23 mouse cellular contexts compared by ENCODE assay signal in genomic region chrX:93368211-93368610, GRCm38 (mm10).
DNase-seq lines count a peak whose midpoint lies in the region; ATAC-seq and TF ChIP-seq lines count a peak whose summit lies in the region.
"Had no signal": no experiment of that assay in that cellular context is flagged by ENCODE, and none has a peak within 500 bp of the region (broad histone marks: within the 10 kb centered on the region; RNA-seq: fewer than 3 reads in every experiment).

No protein-coding gene starts in this region.

- H3K4me1 ChIP-seq in bone marrow macrophage, adult 2 months (ENCODE audit: control insufficient read depth, insufficient read depth, low read length): peaks cover 8% of the 10 kb centered on the region

- ATAC-seq in granulocyte monocyte progenitor cell, adult 5-6 weeks (replicated peaks; ENCODE audit: poor library complexity, severe bottlenecking): peak; percentile 56
- ATAC-seq in megakaryocyte progenitor cell, adult 5-6 weeks (replicated peaks; ENCODE audit: poor library complexity): peak; percentile 52; the same call in 1 of the 2 replicates
- ATAC-seq: activated CD4-positive, CD25-positive, alpha-beta regulatory T cell, adult 4 months; CD4-positive, CD25-positive, alpha-beta regulatory T cell, adult 4 months; Patski had no signal

- H3K4me3 ChIP-seq in bone marrow macrophage, adult 2 months (ENCODE audit: insufficient read depth, low read length): no peak overlapping the region

- DNase-seq in 416B (ENCODE audit: low read depth): peak; percentile 28
- no peak for DNase-seq in adipocyte (ENCODE audit: low spot score)
- DNase-seq in cerebellum, adult 9-10 months: no peak
- DNase-seq in lung, postnatal 10 days: no peak
- no peak for DNase-seq in cerebellum, postnatal 4 days (ENCODE audit: low spot score in 2 of 2)
- DNase-seq: adrenal gland, adult 2 months; adrenal gland, adult 8-10 months; adrenal gland, postnatal 10 days; adrenal gland, postnatal 14 days; adrenal gland, postnatal 25 days; adrenal gland, postnatal 36 days; B cell, adult 2 months; cerebellum, adult 11 months; cerebellum, adult 11-12 months; cerebellum, adult 18-20 months; cerebellum, adult 2 months; cerebellum, adult 8-10 months had no signal

- TF ChIP-seq CTCF in bone marrow macrophage, adult 2 months (IDR thresholded peaks at IDR 0.05; ENCODE audit: low read depth, low read length): no peak

- H3K27ac ChIP-seq in bone marrow macrophage, adult 2 months (ENCODE audit: insufficient read depth, low read depth, low read length): peak overlapping the region; percentile 40; the same call in 1 of the 2 replicates

- no peak for TF ChIP-seq POLR2A in bone marrow macrophage, adult 2 months (IDR thresholded peaks at IDR 0.05; ENCODE audit: borderline replicate concordance, low read depth, low read length)
